Mouse (Mus musculus): ENCODE measurements around the gene Tbc1d8. TPM values are rescaled to one million over a fixed set of nuclear protein-coding genes. Genes with fewer than 3 reads are reported as not detected.

Gene Tbc1d8
- polyA plus RNA-seq, 1 experiment from 2014 or later: 10.0 TPM

DNA sequence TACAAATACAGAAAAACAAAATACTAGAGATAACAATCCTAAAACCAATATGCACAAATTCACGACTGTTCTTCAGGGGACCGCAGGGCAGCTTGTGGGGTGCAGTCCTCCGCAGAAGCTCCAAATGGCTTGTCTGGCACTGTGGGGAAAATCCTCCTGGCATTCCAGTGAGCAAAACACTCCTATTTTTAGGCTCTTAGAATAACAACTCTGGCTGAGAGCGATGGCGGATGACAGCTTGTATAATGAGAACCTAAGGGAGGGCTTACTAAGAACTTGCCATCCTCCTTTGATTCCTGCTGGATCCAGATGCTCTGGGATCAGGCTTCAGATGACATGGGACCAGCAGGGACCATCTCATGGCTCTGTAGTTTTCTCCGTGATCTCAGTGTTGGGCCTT, 36.9 kb downstream of the Tbc1d8 start:
- ATAC-seq (ENCODE audit: low FRiP score): no peak
- H3K4me1 ChIP-seq (replicated peaks; ENCODE audit: control insufficient read depth, insufficient read depth, low read length): peaks cover 23% of the 10 kb centered on the region; the same call in 1 of the 2 replicates
- no peak overlapping the region for H3K9ac ChIP-seq
- H3K4me2 ChIP-seq (replicated peaks): no peak overlapping the region
- WGBS: 84% methylated on average over 6 of the region's 6 CpGs
- H3K27ac ChIP-seq: no peak overlapping the region
- no peaks in the 10 kb centered on the region for H3K9me3 ChIP-seq (ENCODE audit: control insufficient read depth, low read length)
- no peaks in the 10 kb centered on the region for H3K27me3 ChIP-seq (ENCODE audit: control insufficient read depth, insufficient read depth, low read length)
- no peak overlapping the region for H3K4me3 ChIP-seq (replicated peaks; ENCODE audit: low read length)
- H3K36me3 ChIP-seq (replicated peaks; ENCODE audit: control insufficient read depth, insufficient read depth): no peaks in the 10 kb centered on the region
- no peak for DNase-seq (ENCODE audit: low spot score)

DNA sequence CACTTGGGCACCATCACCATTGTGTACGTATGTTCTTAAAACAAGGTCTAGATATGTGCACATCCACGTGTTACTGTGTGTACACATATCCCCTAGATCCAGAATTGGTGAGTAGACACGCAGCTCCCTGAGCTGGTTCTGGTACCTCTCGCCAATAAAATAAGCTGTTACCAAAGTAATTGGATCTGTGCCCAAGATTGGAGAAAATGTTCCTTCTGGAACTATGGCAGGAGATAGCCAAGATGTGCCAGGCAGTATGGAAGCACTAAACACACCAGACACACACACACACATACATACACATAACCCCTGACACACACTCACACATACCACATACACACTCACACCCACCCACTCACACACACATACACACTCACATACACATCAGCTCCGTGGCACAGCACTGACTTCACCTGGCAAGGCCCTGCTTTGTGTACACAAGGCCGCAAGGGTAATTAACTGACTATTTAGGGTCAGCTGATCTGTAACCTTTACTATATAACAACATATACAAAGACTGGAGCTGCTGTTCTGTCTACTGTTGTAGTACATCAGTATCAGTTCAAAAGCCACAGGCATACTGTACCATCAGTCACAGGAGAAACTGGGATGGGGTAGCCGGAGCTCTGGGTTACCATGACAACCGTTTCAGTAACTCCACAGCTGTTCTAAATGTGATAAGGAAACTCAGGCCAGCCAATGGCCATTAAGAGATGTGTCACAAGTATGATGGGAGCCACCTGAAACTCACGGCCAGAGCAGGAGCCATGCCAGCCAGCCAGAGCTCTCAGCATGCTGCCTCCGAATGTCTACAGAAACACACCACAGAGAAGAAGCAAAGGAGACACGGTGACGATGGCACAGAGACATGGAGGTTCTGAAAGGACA, 38.6 kb downstream of the Tbc1d8 start:
- DNase-seq (ENCODE audit: low spot score): peak; percentile 54
- peaks cover 15% of the 10 kb centered on the region; the same call in 1 of the 2 replicates for H3K4me1 ChIP-seq (replicated peaks; ENCODE audit: control insufficient read depth, insufficient read depth, low read length)
- H3K4me3 ChIP-seq (replicated peaks; ENCODE audit: low read length): no peak overlapping the region
- H3K36me3 ChIP-seq (replicated peaks; ENCODE audit: control insufficient read depth, insufficient read depth): no peaks in the 10 kb centered on the region
- H3K27me3 ChIP-seq (ENCODE audit: control insufficient read depth, insufficient read depth, low read length): no peaks in the 10 kb centered on the region
- WGBS: 75% methylated on average over 12 of the region's 12 CpGs
- no peaks in the 10 kb centered on the region for H3K9me3 ChIP-seq (ENCODE audit: control insufficient read depth, low read length)
- no peak overlapping the region for H3K4me2 ChIP-seq (replicated peaks)
- peak; percentile 44; the same call in 1 of the 2 replicates for ATAC-seq (ENCODE audit: low FRiP score)
- H3K9ac ChIP-seq: no peak overlapping the region
- no peak overlapping the region for H3K27ac ChIP-seq

DNA sequence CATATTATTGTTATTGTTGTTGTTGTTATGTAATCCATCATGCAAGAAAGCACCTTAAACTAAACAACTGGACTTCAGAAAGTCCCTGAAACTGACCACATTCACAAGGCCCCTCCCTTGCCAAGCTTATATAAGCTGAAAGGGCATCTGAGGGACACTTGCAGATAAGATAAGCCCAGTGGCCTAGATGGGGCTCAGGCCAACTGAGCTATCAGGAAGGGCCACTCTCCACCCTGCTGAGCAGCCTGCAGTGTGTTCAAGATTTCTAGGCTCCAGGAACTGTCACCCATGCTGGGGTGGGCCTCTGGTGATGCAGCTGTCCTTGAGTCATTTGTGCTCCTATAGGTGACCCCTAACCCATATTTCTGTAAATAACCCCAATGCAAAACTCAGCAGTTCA, 39.9 kb downstream of the Tbc1d8 start:
- no peak overlapping the region for H3K4me2 ChIP-seq (replicated peaks)
- no peak overlapping the region for H3K27ac ChIP-seq
- H3K36me3 ChIP-seq (replicated peaks; ENCODE audit: control insufficient read depth, insufficient read depth): no peaks in the 10 kb centered on the region
- H3K4me3 ChIP-seq (replicated peaks; ENCODE audit: low read length): no peak overlapping the region
- DNase-seq (ENCODE audit: low spot score) (no peak), ATAC-seq (ENCODE audit: low FRiP score) (no peak)
- H3K4me1 ChIP-seq (replicated peaks; ENCODE audit: control insufficient read depth, insufficient read depth, low read length): peaks cover 12% of the 10 kb centered on the region; the same call in 1 of the 2 replicates
- H3K9me3 ChIP-seq (ENCODE audit: control insufficient read depth, low read length): no peaks in the 10 kb centered on the region
- H3K9ac ChIP-seq: no peak overlapping the region
- no peaks in the 10 kb centered on the region for H3K27me3 ChIP-seq (ENCODE audit: control insufficient read depth, insufficient read depth, low read length)

DNA sequence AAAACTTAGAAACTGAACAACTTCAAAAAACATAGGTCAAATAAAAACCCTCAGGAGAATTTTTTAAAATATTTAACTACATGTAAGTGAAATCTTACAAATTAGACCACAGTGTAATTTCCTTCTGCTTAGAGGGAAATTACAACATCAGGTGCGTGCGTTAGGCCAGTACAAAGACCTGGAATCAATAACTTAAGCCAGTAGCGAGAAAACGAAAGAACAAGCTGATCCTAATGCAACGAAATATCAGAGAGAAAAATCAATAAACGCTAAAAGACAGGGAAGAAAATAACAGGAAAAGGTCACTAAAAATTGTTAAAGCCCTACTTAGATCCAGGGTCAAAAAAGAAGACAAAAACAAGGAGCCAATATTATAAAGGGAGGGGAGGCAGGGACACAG, 44.3 kb downstream of the Tbc1d8 start:
- H3K4me2 ChIP-seq (replicated peaks): no peak overlapping the region
- no peak overlapping the region for H3K27ac ChIP-seq
- no peak for ATAC-seq (ENCODE audit: low FRiP score)
- H3K36me3 ChIP-seq (replicated peaks; ENCODE audit: control insufficient read depth, insufficient read depth): no peaks in the 10 kb centered on the region
- no peak overlapping the region for H3K4me3 ChIP-seq (replicated peaks; ENCODE audit: low read length)
- no peak for DNase-seq (ENCODE audit: low spot score)
- H3K9me3 ChIP-seq (ENCODE audit: control insufficient read depth, low read length): no peaks in the 10 kb centered on the region
- WGBS: 87% methylated on average over 6 of the region's 6 CpGs
- H3K27me3 ChIP-seq (ENCODE audit: control insufficient read depth, insufficient read depth, low read length): no peaks in the 10 kb centered on the region
- no peaks in the 10 kb centered on the region for H3K4me1 ChIP-seq (replicated peaks; ENCODE audit: control insufficient read depth, insufficient read depth, low read length)
- H3K9ac ChIP-seq: no peak overlapping the region

GRCm38 (mm10) chr1:39430020-39430419, 48.5 kb downstream of the Tbc1d8 start:
- no peak overlapping the region for H3K4me2 ChIP-seq (replicated peaks)
- no peaks in the 10 kb centered on the region for H3K36me3 ChIP-seq (replicated peaks; ENCODE audit: control insufficient read depth, insufficient read depth)
- no peak for DNase-seq (ENCODE audit: low spot score)
- ATAC-seq (ENCODE audit: low FRiP score): no peak
- no peaks in the 10 kb centered on the region for H3K4me1 ChIP-seq (replicated peaks; ENCODE audit: control insufficient read depth, insufficient read depth, low read length)
- WGBS: 81% methylated on average over 9 of the region's 9 CpGs
- no peak overlapping the region for H3K9ac ChIP-seq
- no peak overlapping the region for H3K4me3 ChIP-seq (replicated peaks; ENCODE audit: low read length)
- H3K27ac ChIP-seq: no peak overlapping the region
- no peaks in the 10 kb centered on the region for H3K27me3 ChIP-seq (ENCODE audit: control insufficient read depth, insufficient read depth, low read length)
- no peaks in the 10 kb centered on the region for H3K9me3 ChIP-seq (ENCODE audit: control insufficient read depth, low read length)

- no peaks in the 10 kb centered on the region for H3K36me3 ChIP-seq (replicated peaks; ENCODE audit: control insufficient read depth, insufficient read depth)
- H3K4me3 ChIP-seq (replicated peaks; ENCODE audit: low read length): no peak overlapping the region
- no peak overlapping the region for H3K9ac ChIP-seq
- no peaks in the 10 kb centered on the region for H3K27me3 ChIP-seq (ENCODE audit: control insufficient read depth, insufficient read depth, low read length)
- DNase-seq (ENCODE audit: low spot score) (no peak), ATAC-seq (ENCODE audit: low FRiP score) (no peak)
- no peaks in the 10 kb centered on the region for H3K9me3 ChIP-seq (ENCODE audit: control insufficient read depth, low read length)
- H3K4me1 ChIP-seq (replicated peaks; ENCODE audit: control insufficient read depth, insufficient read depth, low read length): no peaks in the 10 kb centered on the region
- no peak overlapping the region for H3K27ac ChIP-seq
- no peak overlapping the region for H3K4me2 ChIP-seq (replicated peaks)
- WGBS: 92% methylated on average over 5 of the region's 5 CpGs
Measured at GRCm38 (mm10) chr1:39429015-39429414, 49.5 kb downstream of the Tbc1d8 start.

DNA sequence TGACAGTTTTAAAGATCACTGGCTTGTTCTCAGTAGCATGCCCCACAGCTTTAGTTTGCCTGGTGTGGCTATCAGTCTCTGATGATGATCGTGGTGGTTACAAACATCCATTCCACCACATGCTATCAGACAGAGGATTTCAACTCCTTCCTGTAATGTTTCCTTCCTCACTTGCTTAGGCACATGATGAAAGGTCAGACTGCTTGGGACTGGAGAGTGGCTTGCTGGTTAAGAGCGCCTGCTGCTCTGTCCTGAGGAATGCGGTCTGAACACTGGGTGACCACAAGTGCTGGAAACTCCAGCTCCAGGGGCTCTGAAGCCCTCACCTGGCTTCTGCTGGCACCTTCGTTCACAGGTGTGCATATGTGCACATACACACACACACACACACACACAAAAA, 50.3 kb downstream of the Tbc1d8 start:
- Histone ChIP-seq H3K4me1 (replicated peaks; ENCODE audit: control insufficient read depth, insufficient read depth, low read length) (no peaks in the 10 kb centered on the region), H3K4me2 (replicated peaks) (no peak overlapping the region), H3K36me3 (replicated peaks; ENCODE audit: control insufficient read depth, insufficient read depth) (no peaks in the 10 kb centered on the region), H3K9ac (no peak overlapping the region), H3K4me3 (replicated peaks; ENCODE audit: low read length) (no peak overlapping the region), H3K9me3 (ENCODE audit: control insufficient read depth, low read length) (no peaks in the 10 kb centered on the region), H3K27ac (no peak overlapping the region), H3K27me3 (ENCODE audit: control insufficient read depth, insufficient read depth, low read length) (no peaks in the 10 kb centered on the region)
- ATAC-seq (ENCODE audit: low FRiP score): no peak
- 78% methylated on average over 4 of the region's 4 CpGs for WGBS
- no peak for DNase-seq (ENCODE audit: low spot score)

GRCm38 (mm10) chr1:39425497-39425896, 53.1 kb downstream of the Tbc1d8 start:
- Histone ChIP-seq H3K27me3 (ENCODE audit: control insufficient read depth, insufficient read depth, low read length) (no peaks in the 10 kb centered on the region), H3K36me3 (replicated peaks; ENCODE audit: control insufficient read depth, insufficient read depth) (no peaks in the 10 kb centered on the region), H3K4me1 (replicated peaks; ENCODE audit: control insufficient read depth, insufficient read depth, low read length) (no peaks in the 10 kb centered on the region), H3K27ac (no peak overlapping the region), H3K4me3 (replicated peaks; ENCODE audit: low read length) (no peak overlapping the region), H3K9me3 (ENCODE audit: control insufficient read depth, low read length) (no peaks in the 10 kb centered on the region), H3K9ac (no peak overlapping the region), H3K4me2 (replicated peaks) (no peak overlapping the region)
- DNase-seq (ENCODE audit: low spot score): no peak
- 91% methylated on average over 9 of the region's 9 CpGs for WGBS
- ATAC-seq (ENCODE audit: low FRiP score): no peak

DNA sequence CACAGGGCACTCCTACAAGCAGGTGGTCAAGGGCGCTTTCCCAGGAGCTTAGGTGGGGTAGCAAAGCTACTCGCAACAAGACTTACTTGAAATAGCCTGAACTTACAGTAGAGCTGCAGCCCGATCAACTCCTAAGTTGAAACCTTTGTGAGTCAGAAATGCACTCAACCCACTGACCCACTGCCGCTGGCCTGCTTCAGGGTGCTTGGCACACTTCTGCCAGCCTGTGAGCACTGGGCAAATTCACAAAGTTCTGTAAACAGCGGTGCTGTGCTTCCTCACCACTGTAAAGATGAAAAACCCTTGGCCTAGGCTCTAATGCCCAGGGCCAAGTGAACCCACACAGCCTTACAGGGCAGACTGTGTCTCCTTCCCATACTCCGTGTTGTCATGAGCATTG, 57.6 kb downstream of the Tbc1d8 start:
- WGBS: 87% methylated on average over 6 of the region's 6 CpGs

More for the DNA sequence above, 57.6 kb downstream of the Tbc1d8 start:
- DNase-seq (ENCODE audit: low spot score) (no peak), ATAC-seq (ENCODE audit: low FRiP score) (no peak)
- H3K27ac ChIP-seq: no peak overlapping the region
- H3K27me3 ChIP-seq (ENCODE audit: control insufficient read depth, insufficient read depth, low read length): no peaks in the 10 kb centered on the region
- H3K36me3 ChIP-seq (replicated peaks; ENCODE audit: control insufficient read depth, insufficient read depth): no peaks in the 10 kb centered on the region
- H3K4me3 ChIP-seq (replicated peaks; ENCODE audit: low read length): no peak overlapping the region
- H3K9ac ChIP-seq: no peak overlapping the region
- no peak overlapping the region for H3K4me2 ChIP-seq (replicated peaks)
- H3K4me1 ChIP-seq (replicated peaks; ENCODE audit: control insufficient read depth, insufficient read depth, low read length): no peaks in the 10 kb centered on the region
- no peaks in the 10 kb centered on the region for H3K9me3 ChIP-seq (ENCODE audit: control insufficient read depth, low read length)

Measured in hindbrain, embryonic 14.5 days (tissue).